Mouse (Mus musculus): ENCODE results near the gene Kcng4. TPM values are rescaled to one million over a fixed set of nuclear protein-coding genes. Genes with fewer than 3 reads are reported as not detected.

Gene Kcng4
- polyA plus RNA-seq, 1 experiment from 2014 or later: not detected

GRCm38 (mm10) chr8:119636766-119637165 lies 1.3 kb upstream of the Kcng4 start:
- no peaks in the 10 kb centered on the region for H3K36me3 ChIP-seq (ENCODE audit: control insufficient read depth, insufficient read depth, low read length)
- H3K27me3 ChIP-seq (ENCODE audit: control insufficient read depth, insufficient read depth, low read length): peaks cover 43% of the 10 kb centered on the region
- H3K4me2 ChIP-seq: no peak overlapping the region
- H3K4me1 ChIP-seq (ENCODE audit: control insufficient read depth, insufficient read depth, low read length): 0 out of 2 replicates have a peak, but pooled peaks cover 5% of the 10 kb centered on the region
- H3K27ac ChIP-seq (ENCODE audit: low read depth, low read length): no peak overlapping the region
- no peak overlapping the region for H3K4me3 ChIP-seq (ENCODE audit: low read depth, low read length)
- H3K9me3 ChIP-seq (replicated peaks; ENCODE audit: control insufficient read depth, low read length): no peaks in the 10 kb centered on the region
- ATAC-seq (replicated peaks; ENCODE audit: insufficient number of reproducible peaks, low FRiP score, low TSS enrichment): no peak
- no peak overlapping the region for H3K9ac ChIP-seq (ENCODE audit: low read depth, low read length)
- 61% methylated on average over 7 of the region's 7 CpGs for WGBS (ENCODE audit: insufficient replicate concordance)

GRCm38 (mm10) chr8:119635958-119636357 lies 478 bp upstream of the Kcng4 start:
- H3K4me3 ChIP-seq (ENCODE audit: low read depth, low read length): no peak overlapping the region
- no peaks in the 10 kb centered on the region for H3K9me3 ChIP-seq (replicated peaks; ENCODE audit: control insufficient read depth, low read length)
- no peak for ATAC-seq (replicated peaks; ENCODE audit: insufficient number of reproducible peaks, low FRiP score, low TSS enrichment)
- no peak overlapping the region for H3K27ac ChIP-seq (ENCODE audit: low read depth, low read length)
- no peaks in the 10 kb centered on the region for H3K36me3 ChIP-seq (ENCODE audit: control insufficient read depth, insufficient read depth, low read length)
- no peak overlapping the region for H3K9ac ChIP-seq (ENCODE audit: low read depth, low read length)
- H3K4me1 ChIP-seq (ENCODE audit: control insufficient read depth, insufficient read depth, low read length): peaks cover 5% of the 10 kb centered on the region; the same call in 1 of the 2 replicates
- 38% methylated on average over 2 of the region's 2 CpGs for WGBS (ENCODE audit: insufficient replicate concordance)
- H3K4me2 ChIP-seq: no peak overlapping the region
- peaks cover 43% of the 10 kb centered on the region for H3K27me3 ChIP-seq (ENCODE audit: control insufficient read depth, insufficient read depth, low read length)

GRCm38 (mm10) chr8:119634616-119635336 lies 704 bp downstream of the Kcng4 start:
- ATAC-seq (replicated peaks; ENCODE audit: insufficient number of reproducible peaks, low FRiP score, low TSS enrichment): no peak
- H3K9ac ChIP-seq (ENCODE audit: low read depth, low read length): no peak overlapping the region
- H3K4me3 ChIP-seq (ENCODE audit: low read depth, low read length): no peak overlapping the region
- peaks cover 5% of the 10 kb centered on the region; the same call in 1 of the 2 replicates for H3K4me1 ChIP-seq (ENCODE audit: control insufficient read depth, insufficient read depth, low read length)
- 32% methylated on average over 14 of the region's 14 CpGs for WGBS (ENCODE audit: insufficient replicate concordance)
- H3K4me2 ChIP-seq: no peak overlapping the region
- H3K27me3 ChIP-seq (ENCODE audit: control insufficient read depth, insufficient read depth, low read length): peaks cover 43% of the 10 kb centered on the region
- no peaks in the 10 kb centered on the region for H3K9me3 ChIP-seq (replicated peaks; ENCODE audit: control insufficient read depth, low read length)
- no peaks in the 10 kb centered on the region for H3K36me3 ChIP-seq (ENCODE audit: control insufficient read depth, insufficient read depth, low read length)
- no peak overlapping the region for H3K27ac ChIP-seq (ENCODE audit: low read depth, low read length)

GRCm38 (mm10) chr8:119632909-119633308 lies 2.6 kb downstream of the Kcng4 start:
- WGBS (ENCODE audit: insufficient replicate concordance): 38% methylated on average over 29 of the region's 29 CpGs
- no peak overlapping the region for H3K27ac ChIP-seq (ENCODE audit: low read depth, low read length)
- H3K4me2 ChIP-seq: peak overlapping the region; percentile 22; the same call in 1 of the 2 replicates
- peak overlapping the region; percentile 4; the same call in 1 of the 2 replicates for H3K4me3 ChIP-seq (ENCODE audit: low read depth, low read length)
- ATAC-seq (replicated peaks; ENCODE audit: insufficient number of reproducible peaks, low FRiP score, low TSS enrichment): no peak
- H3K4me1 ChIP-seq (ENCODE audit: control insufficient read depth, insufficient read depth, low read length): peaks cover 5% of the 10 kb centered on the region; the same call in 1 of the 2 replicates
- H3K9ac ChIP-seq (ENCODE audit: low read depth, low read length): no peak overlapping the region
- H3K36me3 ChIP-seq (ENCODE audit: control insufficient read depth, insufficient read depth, low read length): no peaks in the 10 kb centered on the region
- H3K27me3 ChIP-seq (ENCODE audit: control insufficient read depth, insufficient read depth, low read length): peaks cover 43% of the 10 kb centered on the region
- no peaks in the 10 kb centered on the region for H3K9me3 ChIP-seq (replicated peaks; ENCODE audit: control insufficient read depth, low read length)

- Histone ChIP-seq H3K27me3 (ENCODE audit: control insufficient read depth, insufficient read depth, low read length) (peaks cover 41% of the 10 kb centered on the region), H3K9ac (ENCODE audit: low read depth, low read length) (no peak overlapping the region), H3K4me3 (ENCODE audit: low read depth, low read length) (no peak overlapping the region), H3K4me2 (no peak overlapping the region), H3K36me3 (ENCODE audit: control insufficient read depth, insufficient read depth, low read length) (no peaks in the 10 kb centered on the region), H3K9me3 (replicated peaks; ENCODE audit: control insufficient read depth, low read length) (no peaks in the 10 kb centered on the region), H3K27ac (ENCODE audit: low read depth, low read length) (no peak overlapping the region), H3K4me1 (ENCODE audit: control insufficient read depth, insufficient read depth, low read length) (peaks cover 9% of the 10 kb centered on the region; the same call in 1 of the 2 replicates)
- WGBS (ENCODE audit: insufficient replicate concordance): 75% methylated on average over 9 of the region's 9 CpGs
- no peak for ATAC-seq (replicated peaks; ENCODE audit: insufficient number of reproducible peaks, low FRiP score, low TSS enrichment)
Observed at GRCm38 (mm10) chr8:119632246-119632645, 3.2 kb downstream of the Kcng4 start.

- WGBS (ENCODE audit: insufficient replicate concordance): 54% methylated on average over 3 of the region's 3 CpGs
- Histone ChIP-seq H3K4me3 (ENCODE audit: low read depth, low read length) (no peak overlapping the region), H3K9me3 (replicated peaks; ENCODE audit: control insufficient read depth, low read length) (no peaks in the 10 kb centered on the region), H3K9ac (ENCODE audit: low read depth, low read length) (no peak overlapping the region), H3K27ac (ENCODE audit: low read depth, low read length) (no peak overlapping the region), H3K36me3 (ENCODE audit: control insufficient read depth, insufficient read depth, low read length) (no peaks in the 10 kb centered on the region), H3K4me1 (ENCODE audit: control insufficient read depth, insufficient read depth, low read length) (peaks cover 5% of the 10 kb centered on the region; the same call in 1 of the 2 replicates), H3K4me2 (no peak overlapping the region), H3K27me3 (ENCODE audit: control insufficient read depth, insufficient read depth, low read length) (peaks cover 31% of the 10 kb centered on the region)
- no peak for ATAC-seq (replicated peaks; ENCODE audit: insufficient number of reproducible peaks, low FRiP score, low TSS enrichment)
Observed at GRCm38 (mm10) chr8:119630841-119631240, 4.6 kb downstream of the Kcng4 start.

- no peak for ATAC-seq (replicated peaks; ENCODE audit: insufficient number of reproducible peaks, low FRiP score, low TSS enrichment)
Observed at GRCm38 (mm10) chr8:119627613-119628359, 7.7 kb downstream of the Kcng4 start.

GRCm38 (mm10) chr8:119627199-119627598 lies 8.3 kb downstream of the Kcng4 start:
- Histone ChIP-seq H3K4me3 (ENCODE audit: low read depth, low read length) (no peak overlapping the region), H3K4me1 (ENCODE audit: control insufficient read depth, insufficient read depth, low read length) (peaks cover 5% of the 10 kb centered on the region; the same call in 1 of the 2 replicates), H3K9me3 (replicated peaks; ENCODE audit: control insufficient read depth, low read length) (no peaks in the 10 kb centered on the region), H3K27me3 (ENCODE audit: control insufficient read depth, insufficient read depth, low read length) (peaks cover 3% of the 10 kb centered on the region), H3K4me2 (no peak overlapping the region), H3K27ac (ENCODE audit: low read depth, low read length) (no peak overlapping the region), H3K36me3 (ENCODE audit: control insufficient read depth, insufficient read depth, low read length) (no peaks in the 10 kb centered on the region), H3K9ac (ENCODE audit: low read depth, low read length) (no peak overlapping the region)
- 64% methylated on average over 7 of the region's 7 CpGs for WGBS (ENCODE audit: insufficient replicate concordance)
- no peak for ATAC-seq (replicated peaks; ENCODE audit: insufficient number of reproducible peaks, low FRiP score, low TSS enrichment)

More at GRCm38 (mm10) chr8:119627613-119628359, 7.7 kb downstream of the Kcng4 start:
- H3K27ac ChIP-seq (ENCODE audit: low read depth, low read length): no peak overlapping the region
- no peaks in the 10 kb centered on the region for H3K36me3 ChIP-seq (ENCODE audit: control insufficient read depth, insufficient read depth, low read length)
- peaks cover 9% of the 10 kb centered on the region for H3K27me3 ChIP-seq (ENCODE audit: control insufficient read depth, insufficient read depth, low read length)
- 29% methylated on average over 10 of the region's 10 CpGs for WGBS (ENCODE audit: insufficient replicate concordance)
- no peak overlapping the region for H3K4me2 ChIP-seq
- no peak overlapping the region for H3K4me3 ChIP-seq (ENCODE audit: low read depth, low read length)
- H3K4me1 ChIP-seq (ENCODE audit: control insufficient read depth, insufficient read depth, low read length): peaks cover 5% of the 10 kb centered on the region; the same call in 1 of the 2 replicates
- H3K9me3 ChIP-seq (replicated peaks; ENCODE audit: control insufficient read depth, low read length): no peaks in the 10 kb centered on the region
- H3K9ac ChIP-seq (ENCODE audit: low read depth, low read length): no peak overlapping the region

Measured in heart, embryonic 11.5 days (tissue).